Comparison of ENCODE assay signal across 20 mouse cellular contexts in the genomic region with DNA sequence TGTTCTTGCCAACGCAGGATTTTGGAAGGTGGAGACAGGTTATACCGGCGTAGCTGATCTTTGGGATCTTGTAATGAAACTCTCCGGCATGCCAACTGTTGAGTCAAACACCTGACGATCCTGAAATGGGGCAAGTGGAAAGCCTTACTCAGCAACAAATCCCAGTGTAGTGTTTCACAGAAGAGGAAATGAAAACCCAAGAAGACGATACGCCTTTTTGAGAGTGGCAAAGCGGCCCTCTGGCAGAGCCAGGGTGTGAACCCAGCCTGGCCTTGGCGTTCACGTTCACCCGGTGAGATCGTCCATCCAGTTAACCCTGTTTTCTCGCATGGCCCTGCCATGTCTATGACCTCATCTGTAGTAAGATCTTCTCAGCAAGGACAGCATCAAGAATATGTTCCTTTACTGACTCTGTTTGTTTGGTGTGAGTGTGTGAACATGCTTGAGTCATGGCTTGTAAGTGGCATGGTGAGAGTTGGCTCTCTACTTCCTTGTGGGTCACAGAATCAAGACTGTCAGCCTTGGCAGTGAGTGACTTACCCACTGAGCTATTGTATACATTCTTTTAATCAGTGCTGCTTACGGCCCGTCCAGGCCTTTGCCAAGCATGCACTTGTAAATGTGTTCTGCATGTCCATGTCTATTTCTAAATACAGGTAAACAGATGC. TPM values are rescaled to one million over a fixed set of nuclear protein-coding genes. Genes with fewer than 3 reads are reported as not detected.
DNase-seq lines count a peak whose midpoint lies in the region; ATAC-seq and TF ChIP-seq lines count a peak whose summit lies in the region.
"Had no signal": no experiment of that assay in that cellular context is flagged by ENCODE, and none has a peak within 500 bp of the region (broad histone marks: within the 10 kb centered on the region; RNA-seq: fewer than 3 reads in every experiment).

No protein-coding gene starts in this region.

- TF ChIP-seq EP300 in lung, postnatal 0 days (IDR thresholded peaks at IDR 0.05), result no peak
- TF ChIP-seq EP300 in stomach, postnatal 0 days (optimal IDR thresholded peaks at IDR 0.05), result peak; percentile 77

- peak; percentile 57 for DNase-seq in gastrocnemius, adult 18-20 months (ENCODE audit: low spot score)
- no peak for DNase-seq in gastrocnemius, postnatal 14 days
- DNase-seq in heart, postnatal 14 days, result no peak
- peak; percentile 43 for DNase-seq in lung, postnatal 0 days (ENCODE audit: low spot score)
- no peak for DNase-seq in lung, postnatal 14 days
- DNase-seq in stomach, postnatal 0 days (ENCODE audit: low spot score), result peak; percentile 35
- DNase-seq in kidney, adult 8-10 months, result no peak
- DNase-seq: adrenal gland, postnatal 25 days; cerebellum, adult 11 months; cerebellum, postnatal 14 days; right cerebral cortex, postnatal 25 days; thymus, postnatal 14 days had no signal

- peaks cover 26% of the 10 kb centered on the region for H3K4me1 ChIP-seq in heart, embryonic 15.5 days (replicated peaks)
- no peaks in the 10 kb centered on the region for H3K4me1 ChIP-seq in lung, postnatal 0 days (ENCODE audit: insufficient read depth, low read depth, low read length)
- H3K4me1 ChIP-seq in stomach, postnatal 0 days (replicated peaks; ENCODE audit: control insufficient read depth, insufficient read depth), result no peaks in the 10 kb centered on the region; the same call in 1 of the 2 replicates

- no peak overlapping the region for H3K4me3 ChIP-seq in heart, embryonic 15.5 days
- no peak overlapping the region for H3K4me3 ChIP-seq in lung, postnatal 0 days (ENCODE audit: low read depth, low read length)
- H3K4me3 ChIP-seq in stomach, postnatal 0 days (ENCODE audit: low read depth, low read length), result no peak overlapping the region
- H3K4me3 ChIP-seq: erythroblast, embryonic 14.5 days; forebrain, embryonic 13.5 days; limb, embryonic 12.5 days; liver, embryonic 15.5 days; midbrain, embryonic 10.5 days had no signal

- intact Hi-C loops in gastrocnemius, postnatal 14 days (cut with DNase I; ENCODE audit: low total_unique reads), result no loop called here
- intact Hi-C loops in heart, postnatal 14 days (cut with DNase I), result no loop called here

- 81% methylated on average over 15 of the region's 15 CpGs for WGBS in heart, embryonic 15.5 days
- 68% methylated on average over 15 of the region's 15 CpGs for WGBS in lung, postnatal 0 days
- 67% methylated on average over 15 of the region's 15 CpGs for WGBS in stomach, postnatal 0 days

- peak overlapping the region; percentile 83 for H3K27ac ChIP-seq in heart, embryonic 15.5 days
- no peak overlapping the region for H3K27ac ChIP-seq in lung, postnatal 0 days (ENCODE audit: low read length)
- peak overlapping the region; percentile 61 for H3K27ac ChIP-seq in stomach, postnatal 0 days (replicated peaks)
- H3K27ac ChIP-seq: forebrain, embryonic 13.5 days; liver, embryonic 15.5 days; midbrain, embryonic 10.5 days had no signal

- no peak for ATAC-seq in heart, embryonic 15.5 days (replicated peaks; ENCODE audit: insufficient number of reproducible peaks, insufficient read depth, low FRiP score, low read depth)
- ATAC-seq in lung, postnatal 0 days, result peak; percentile 65
- peak; percentile 87 for ATAC-seq in stomach, postnatal 0 days (ENCODE audit: low FRiP score, low TSS enrichment)
- ATAC-seq: CD4-positive, CD25-positive, alpha-beta regulatory T cell, adult 4 months; forebrain, embryonic 13.5 days had no signal

- H3K9me3 ChIP-seq in heart, embryonic 15.5 days (replicated peaks), result no peaks in the 10 kb centered on the region
- no peaks in the 10 kb centered on the region for H3K9me3 ChIP-seq in lung, postnatal 0 days (ENCODE audit: low read length)
- no peaks in the 10 kb centered on the region for H3K9me3 ChIP-seq in stomach, postnatal 0 days (ENCODE audit: control insufficient read depth, low read length)
- H3K9me3 ChIP-seq: forebrain, embryonic 13.5 days; G1E; limb, embryonic 12.5 days; liver, embryonic 15.5 days; midbrain, embryonic 10.5 days had no signal

- no peak overlapping the region for H3K9ac ChIP-seq in heart, embryonic 15.5 days
- no peak overlapping the region for H3K9ac ChIP-seq in lung, postnatal 0 days (replicated peaks; ENCODE audit: low read depth)
- H3K9ac ChIP-seq in stomach, postnatal 0 days (ENCODE audit: low read length), result no peak overlapping the region
- H3K9ac ChIP-seq: forebrain, embryonic 13.5 days; limb, embryonic 12.5 days; liver, embryonic 15.5 days had no signal

- peak overlapping the region; percentile 19; the same call in 1 of the 2 replicates for H3K4me2 ChIP-seq in heart, embryonic 15.5 days
- no peak overlapping the region for H3K4me2 ChIP-seq in lung, postnatal 0 days (replicated peaks; ENCODE audit: low read depth, low read length)
- no peak overlapping the region for H3K4me2 ChIP-seq in stomach, postnatal 0 days (replicated peaks; ENCODE audit: low read depth)
- H3K4me2 ChIP-seq: forebrain, embryonic 13.5 days; limb, embryonic 12.5 days; liver, embryonic 15.5 days had no signal

- no peaks in the 10 kb centered on the region for H3K36me3 ChIP-seq in heart, embryonic 15.5 days
- no peaks in the 10 kb centered on the region for H3K36me3 ChIP-seq in lung, postnatal 0 days (ENCODE audit: insufficient read depth, low read length)
- H3K36me3 ChIP-seq in stomach, postnatal 0 days (ENCODE audit: control insufficient read depth, insufficient read depth, low read length), result no peaks in the 10 kb centered on the region
- H3K36me3 ChIP-seq: G1E; limb, embryonic 12.5 days; liver, embryonic 15.5 days; midbrain, embryonic 10.5 days had no signal

- H3K27me3 ChIP-seq in heart, embryonic 15.5 days, result no peaks in the 10 kb centered on the region
- H3K27me3 ChIP-seq in lung, postnatal 0 days (replicated peaks; ENCODE audit: insufficient read depth, low read length), result no peaks in the 10 kb centered on the region
- H3K27me3 ChIP-seq in stomach, postnatal 0 days (ENCODE audit: control insufficient read depth, insufficient read depth, low read length), result no peaks in the 10 kb centered on the region
- H3K27me3 ChIP-seq: forebrain, embryonic 13.5 days; limb, embryonic 12.5 days; liver, embryonic 15.5 days had no signal

- TF ChIP-seq CTCF in lung, postnatal 0 days (IDR thresholded peaks at IDR 0.05), result no peak
- no peak for TF ChIP-seq CTCF in stomach, postnatal 0 days (IDR thresholded peaks at IDR 0.05; ENCODE audit: low read depth)

RNA-seq across cellular contexts. Expression of a gene that starts 20.2 kb away (rescaled TPM):
- total RNA-seq in gastrocnemius, adult 18-20 months (2021), result 10 to 100 TPM; 42.4 to 45.3 TPM
- total RNA-seq in gastrocnemius, postnatal 14 days (2021), result 10 to 100 TPM; 32.4 to 37.7 TPM
- 44.4 and 56.0 TPM in 2 replicates for polyA plus RNA-seq in heart, embryonic 15.5 days (2015; fragmentation: Nextera tagmentation; extraction: Ambion mirVana)
- total RNA-seq in heart, postnatal 14 days (2021), result 10 to 100 TPM; 37.4 to 38.2 TPM
- polyA plus RNA-seq in lung, postnatal 0 days (2015; fragmentation: Nextera tagmentation; extraction: Ambion mirVana), result 41.6 and 47.0 TPM in 2 replicates
- 56.5 and 56.8 TPM in 2 replicates for polyA plus RNA-seq in stomach, postnatal 0 days (2015; fragmentation: Nextera tagmentation; extraction: Ambion mirVana)

Comparison
In these comparisons a context has a peak if more than half of its experiments do, and no peak if none do; other contexts are left out.
1. DNase-seq: peak in gastrocnemius, adult 18-20 months (single experiment), lung, postnatal 0 days (single experiment) and stomach, postnatal 0 days (single experiment); none in gastrocnemius, postnatal 14 days (single experiment), heart, postnatal 14 days (0 of 2), lung, postnatal 14 days (single experiment) and kidney, adult 8-10 months (0 of 2).